Mouse (Mus musculus) forebrain, embryonic 13.5 days (tissue): ENCODE measurements around the gene Atg13. TPM values are rescaled to one million over a fixed set of nuclear protein-coding genes. Genes with fewer than 3 reads are reported as not detected.

Source experiments
- ATAC-seq: fragments of 200-750 bp; cut with Nextera tagmentation; 2 replicates; pipeline ENCODE4 v1.8.0; 2017
- H3K27ac ChIP-seq: fragments of 300-500 bp; sonication (generic); 2 replicates; pipeline ENCODE4 v1.5.1; 2015; ENCODE audit warnings: inconsistent platforms, mild to moderate bottlenecking, moderate library complexity
- H3K27me3 ChIP-seq: fragments of 300-500 bp; sonication (generic); 2 replicates; pipeline ENCODE4 v1.6.1; 2015; ENCODE audit warnings: mild to moderate bottlenecking, inconsistent platforms
- H3K36me3 ChIP-seq: fragments of 300-500 bp; sonication (generic); 2 replicates; pipeline ENCODE4 v1.6.1; 2015; ENCODE audit warnings: mild to moderate bottlenecking, inconsistent platforms; ENCODE audit not compliant: poor library complexity, severe bottlenecking
- H3K4me1 ChIP-seq: fragments of 300-500 bp; sonication (generic); 2 replicates; pipeline ENCODE4 v1.6.1; 2015; ENCODE audit warnings: inconsistent platforms
- H3K4me2 ChIP-seq: fragments of 300-500 bp; sonication (generic); 2 replicates; pipeline ENCODE4 v1.6.1; 2015; ENCODE audit warnings: inconsistent platforms, mild to moderate bottlenecking, moderate library complexity
- H3K4me3 ChIP-seq: fragments of 300-500 bp; sonication (generic); 2 replicates; pipeline ENCODE4 v1.5.1; 2015; ENCODE audit warnings: mild to moderate bottlenecking, inconsistent platforms
- H3K9ac ChIP-seq: fragments of 300-500 bp; sonication (generic); 2 replicates; pipeline ENCODE4 v1.6.1; 2015; ENCODE audit warnings: mild to moderate bottlenecking, inconsistent platforms
- H3K9me3 ChIP-seq: fragments of 300-500 bp; sonication (generic); replicated peaks from 2 replicates; pipeline ENCODE4 v1.6.1; 2016; ENCODE audit warnings: inconsistent platforms
- WGBS: fragments of 180-500 bp; shearing (Covaris S2); methylation state at CpG from one replicate; pipeline ENCODE4 v1.1.7; 2015; 5-methylcytosine and 5-hydroxymethylcytosine counted together
- polyA plus RNA-seq: library from polyadenylated mRNA; unstranded; fragments of >200 nt; fragmentation: Nextera tagmentation; extraction: Ambion mirVana; gene quantifications from 2 replicates; pipeline ENCODE4 v1.2.1, GENCODE M21; 2015

Atg13 gene
- polyA plus RNA-seq, 1 experiment from 2014 or later = 29.4 TPM

DNA sequence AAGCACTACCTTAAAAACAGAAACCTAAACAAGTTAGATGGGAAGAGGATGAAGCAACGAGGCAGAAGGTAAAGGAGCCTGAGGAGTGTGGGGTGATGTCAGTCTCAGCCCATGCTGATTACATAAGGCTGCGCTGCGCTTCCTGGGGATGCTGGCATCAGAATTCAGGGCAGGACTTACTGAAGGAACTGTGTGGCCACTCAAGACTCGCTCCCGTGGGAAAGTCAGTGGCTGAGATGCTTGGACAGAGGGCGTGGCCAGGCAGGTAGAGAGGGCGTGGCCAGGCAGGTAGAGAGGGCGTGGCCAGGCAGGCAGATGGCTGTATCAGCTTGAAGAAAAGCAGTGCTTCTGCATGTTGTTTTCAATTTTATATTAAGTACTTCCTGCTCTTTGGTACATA, 26.5 kb downstream of the Atg13 start:
- H3K4me2 ChIP-seq = no peak overlapping the region
- H3K36me3 ChIP-seq = peaks cover 88% of the 10 kb centered on the region
- WGBS = 82% methylated on average over 8 of the region's 8 CpGs

GRCm38 (mm10) chr2:91682850-91683249, 27.5 kb downstream of the Atg13 start:
- no peak overlapping the region for H3K4me3 ChIP-seq
- no peak overlapping the region for H3K27ac ChIP-seq
- H3K36me3 ChIP-seq = peaks cover 92% of the 10 kb centered on the region
- no peak overlapping the region for H3K9ac ChIP-seq
- WGBS = 64% methylated on average over 4 of the region's 4 CpGs
- H3K4me1 ChIP-seq = no peaks in the 10 kb centered on the region
- no peaks in the 10 kb centered on the region for H3K27me3 ChIP-seq
- H3K4me2 ChIP-seq = no peak overlapping the region
- ATAC-seq = no peak
- no peaks in the 10 kb centered on the region for H3K9me3 ChIP-seq

More for the DNA sequence above, 26.5 kb downstream of the Atg13 start:
- H3K4me1 ChIP-seq = no peaks in the 10 kb centered on the region
- H3K27me3 ChIP-seq = no peaks in the 10 kb centered on the region
- H3K9me3 ChIP-seq = no peaks in the 10 kb centered on the region
- H3K4me3 ChIP-seq = no peak overlapping the region
- no peak for ATAC-seq
- no peak overlapping the region for H3K9ac ChIP-seq
- H3K27ac ChIP-seq = no peak overlapping the region

- H3K4me2 ChIP-seq = no peak overlapping the region
- peaks cover 87% of the 10 kb centered on the region for H3K36me3 ChIP-seq
- no peak for ATAC-seq
- H3K9ac ChIP-seq = no peak overlapping the region
- H3K4me1 ChIP-seq = no peaks in the 10 kb centered on the region
- no peak overlapping the region for H3K4me3 ChIP-seq
- H3K27ac ChIP-seq = no peak overlapping the region
- H3K27me3 ChIP-seq = no peaks in the 10 kb centered on the region
- no peaks in the 10 kb centered on the region for H3K9me3 ChIP-seq
Measured at GRCm38 (mm10) chr2:91676961-91677360, 33.4 kb downstream of the Atg13 start.

- ATAC-seq = no peak
- no peaks in the 10 kb centered on the region for H3K27me3 ChIP-seq
- WGBS = 87% methylated on average over 2 of the region's 2 CpGs
- H3K4me3 ChIP-seq = no peak overlapping the region
- no peak overlapping the region for H3K4me2 ChIP-seq
- no peak overlapping the region for H3K9ac ChIP-seq
- H3K4me1 ChIP-seq = no peaks in the 10 kb centered on the region
- H3K36me3 ChIP-seq = peaks cover 87% of the 10 kb centered on the region
- no peak overlapping the region for H3K27ac ChIP-seq
- H3K9me3 ChIP-seq = no peaks in the 10 kb centered on the region
Measured at GRCm38 (mm10) chr2:91676420-91676819, 34.0 kb downstream of the Atg13 start.

- Histone ChIP-seq H3K36me3 (peaks cover 87% of the 10 kb centered on the region), H3K4me2 (no peak overlapping the region), H3K4me1 (no peaks in the 10 kb centered on the region), H3K4me3 (no peak overlapping the region), H3K9ac (no peak overlapping the region), H3K27ac (no peak overlapping the region), H3K27me3 (no peaks in the 10 kb centered on the region), H3K9me3 (no peaks in the 10 kb centered on the region)
- WGBS = 91% methylated on average over 5 of the region's 5 CpGs
- ATAC-seq = no peak
Measured at GRCm38 (mm10) chr2:91674895-91675294, 35.5 kb downstream of the Atg13 start.

DNA sequence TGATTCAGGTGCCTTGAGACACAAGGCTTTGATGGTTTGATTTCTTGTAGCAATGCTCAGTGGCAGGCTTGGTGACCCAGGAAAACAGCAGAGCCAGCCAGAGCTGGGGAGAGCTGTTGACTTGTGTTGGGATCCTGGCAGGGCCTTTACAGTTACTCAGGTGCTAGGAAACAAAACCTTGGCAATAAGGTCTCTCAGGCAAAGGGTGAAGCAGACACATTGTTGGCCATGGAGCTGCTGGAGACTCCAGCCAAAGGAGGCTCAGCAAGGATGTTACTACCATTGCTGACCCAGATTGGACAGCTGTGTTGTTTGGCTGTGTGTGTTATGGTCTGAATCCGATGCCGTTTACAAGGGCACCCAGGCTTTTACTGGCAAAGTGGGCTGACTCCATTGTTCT, 36.8 kb downstream of the Atg13 start:
- H3K4me3 ChIP-seq = no peak overlapping the region
- H3K27me3 ChIP-seq = no peaks in the 10 kb centered on the region
- no peak overlapping the region for H3K27ac ChIP-seq
- no peaks in the 10 kb centered on the region for H3K9me3 ChIP-seq
- H3K4me1 ChIP-seq = no peaks in the 10 kb centered on the region
- H3K9ac ChIP-seq = no peak overlapping the region
- peaks cover 87% of the 10 kb centered on the region for H3K36me3 ChIP-seq
- 89% methylated on average over 2 of the region's 2 CpGs for WGBS
- H3K4me2 ChIP-seq = no peak overlapping the region
- ATAC-seq = no peak

GRCm38 (mm10) chr2:91670038-91670437, 40.3 kb downstream of the Atg13 start:
- no peak overlapping the region for H3K9ac ChIP-seq
- H3K4me1 ChIP-seq = no peaks in the 10 kb centered on the region
- WGBS = 95% methylated on average over 6 of the region's 6 CpGs
- no peaks in the 10 kb centered on the region for H3K27me3 ChIP-seq
- peaks cover 81% of the 10 kb centered on the region for H3K36me3 ChIP-seq
- no peak overlapping the region for H3K4me2 ChIP-seq
- no peak overlapping the region for H3K4me3 ChIP-seq
- no peak overlapping the region for H3K27ac ChIP-seq
- no peaks in the 10 kb centered on the region for H3K9me3 ChIP-seq
- ATAC-seq = no peak

- Histone ChIP-seq H3K27ac (no peak overlapping the region), H3K9me3 (no peaks in the 10 kb centered on the region), H3K9ac (no peak overlapping the region), H3K4me3 (no peak overlapping the region), H3K36me3 (peaks cover 81% of the 10 kb centered on the region), H3K4me1 (no peaks in the 10 kb centered on the region), H3K27me3 (no peaks in the 10 kb centered on the region), H3K4me2 (no peak overlapping the region)
- 93% methylated on average over 8 of the region's 8 CpGs for WGBS
- no peak for ATAC-seq
Measured at GRCm38 (mm10) chr2:91669326-91669725, 41.0 kb downstream of the Atg13 start.

GRCm38 (mm10) chr2:91667747-91668146, 42.6 kb downstream of the Atg13 start:
- 80% methylated on average over 2 of the region's 2 CpGs for WGBS
- no peak for ATAC-seq

GRCm38 (mm10) chr2:91666386-91666910, 43.9 kb downstream of the Atg13 start:
- H3K9ac ChIP-seq = no peak overlapping the region
- peaks cover 91% of the 10 kb centered on the region for H3K36me3 ChIP-seq
- no peaks in the 10 kb centered on the region for H3K4me1 ChIP-seq
- H3K27me3 ChIP-seq = no peaks in the 10 kb centered on the region
- H3K4me2 ChIP-seq = no peak overlapping the region
- WGBS = 96% methylated on average over 6 of the region's 6 CpGs
- no peak overlapping the region for H3K4me3 ChIP-seq
- ATAC-seq = no peak
- H3K27ac ChIP-seq = no peak overlapping the region
- no peaks in the 10 kb centered on the region for H3K9me3 ChIP-seq

More at GRCm38 (mm10) chr2:91667747-91668146, 42.6 kb downstream of the Atg13 start:
- Histone ChIP-seq H3K4me1 (no peaks in the 10 kb centered on the region), H3K27ac (no peak overlapping the region), H3K4me3 (no peak overlapping the region), H3K4me2 (no peak overlapping the region), H3K9me3 (no peaks in the 10 kb centered on the region), H3K36me3 (peaks cover 86% of the 10 kb centered on the region), H3K9ac (no peak overlapping the region), H3K27me3 (no peaks in the 10 kb centered on the region)

DNA sequence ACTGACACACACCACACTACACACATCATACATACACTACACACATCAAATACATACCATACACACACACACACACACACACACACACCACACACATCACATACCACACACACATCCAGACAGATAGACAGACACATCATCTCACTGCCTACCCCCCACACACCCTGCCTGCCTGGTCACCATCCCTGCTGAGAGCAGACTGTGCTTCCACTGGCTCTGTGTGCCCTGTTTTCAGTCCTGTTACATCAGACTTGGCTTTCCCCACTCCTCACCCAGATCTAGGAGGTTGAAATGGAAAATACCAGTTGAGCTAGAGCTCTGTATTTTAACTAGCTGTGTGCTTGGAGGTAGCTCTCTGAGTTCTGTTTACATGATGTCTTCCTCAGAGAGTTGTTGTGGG, 45.6 kb downstream of the Atg13 start:
- Histone ChIP-seq H3K27me3 (no peaks in the 10 kb centered on the region), H3K9ac (no peak overlapping the region), H3K4me2 (no peak overlapping the region), H3K4me3 (no peak overlapping the region), H3K27ac (no peak overlapping the region), H3K9me3 (no peaks in the 10 kb centered on the region), H3K4me1 (no peaks in the 10 kb centered on the region), H3K36me3 (peaks cover 84% of the 10 kb centered on the region)
- ATAC-seq = no peak

GRCm38 (mm10) chr2:91660981-91661380, 49.4 kb downstream of the Atg13 start:
- ATAC-seq = no peak
- H3K4me2 ChIP-seq = no peak overlapping the region
- no peaks in the 10 kb centered on the region for H3K4me1 ChIP-seq
- no peak overlapping the region for H3K9ac ChIP-seq
- H3K4me3 ChIP-seq = no peak overlapping the region
- H3K36me3 ChIP-seq = peaks cover 84% of the 10 kb centered on the region
- H3K27me3 ChIP-seq = no peaks in the 10 kb centered on the region
- WGBS = 93% methylated on average over 6 of the region's 6 CpGs
- H3K9me3 ChIP-seq = no peaks in the 10 kb centered on the region
- H3K27ac ChIP-seq = no peak overlapping the region

- Histone ChIP-seq H3K27ac (no peak overlapping the region), H3K27me3 (no peaks in the 10 kb centered on the region), H3K4me1 (no peaks in the 10 kb centered on the region), H3K9me3 (no peaks in the 10 kb centered on the region), H3K4me2 (no peak overlapping the region), H3K4me3 (no peak overlapping the region), H3K9ac (no peak overlapping the region), H3K36me3 (peaks cover 89% of the 10 kb centered on the region)
- WGBS = 96% methylated on average over 8 of the region's 8 CpGs
- ATAC-seq = no peak
Measured at GRCm38 (mm10) chr2:91659657-91660056, 50.7 kb downstream of the Atg13 start.
